Mouse (Mus musculus): ENCODE results near the gene Dand5. TPM values are rescaled to one million over a fixed set of nuclear protein-coding genes. Genes with fewer than 3 reads are reported as not detected.

The Dand5 gene
- polyA plus RNA-seq, 1 experiment from 2014 or later = 16.9 TPM

- Histone ChIP-seq H3K9me3 (ENCODE audit: control insufficient read depth, low read length) (no peaks in the 10 kb centered on the region), H3K9ac (replicated peaks; ENCODE audit: low read depth, low read length) (no peak overlapping the region; the same call in 1 of the 2 replicates), H3K27me3 (ENCODE audit: control insufficient read depth, insufficient read depth, low read length) (peaks cover 29% of the 10 kb centered on the region), H3K36me3 (ENCODE audit: control insufficient read depth, insufficient read depth, low read length) (no peaks in the 10 kb centered on the region), H3K4me2 (ENCODE audit: low read depth, low read length) (peak overlapping the region; percentile 80; the same call in 1 of the 2 replicates), H3K27ac (ENCODE audit: low read depth, low read length) (no peak overlapping the region), H3K4me1 (ENCODE audit: control insufficient read depth, insufficient read depth, low read length) (peaks cover 13% of the 10 kb centered on the region; the same call in 1 of the 2 replicates), H3K4me3 (ENCODE audit: low read depth, low read length) (no peak overlapping the region)
- no peak for ATAC-seq (ENCODE audit: low read depth)
- WGBS = 74% methylated on average over 15 of the region's 15 CpGs
These were observed 25.3 kb downstream of the Dand5 start for GRCm38 (mm10) chr8:84797256-84797797.

GRCm38 (mm10) chr8:84794486-84794885, 28.1 kb downstream of the Dand5 start:
- H3K27me3 ChIP-seq (ENCODE audit: control insufficient read depth, insufficient read depth, low read length) = peaks cover 36% of the 10 kb centered on the region
- no peak overlapping the region for H3K4me3 ChIP-seq (ENCODE audit: low read depth, low read length)
- 43% methylated on average over 7 of the region's 7 CpGs for WGBS
- ATAC-seq (ENCODE audit: low read depth) = peak; percentile 32; the same call in 1 of the 2 replicates
- peak overlapping the region; percentile 24; the same call in 1 of the 2 replicates for H3K4me2 ChIP-seq (ENCODE audit: low read depth, low read length)
- 0 out of 2 replicates have a peak overlapping the region, but pooled peaks have one; percentile 16 for H3K9ac ChIP-seq (replicated peaks; ENCODE audit: low read depth, low read length)
- H3K9me3 ChIP-seq (ENCODE audit: control insufficient read depth, low read length) = no peaks in the 10 kb centered on the region
- H3K36me3 ChIP-seq (ENCODE audit: control insufficient read depth, insufficient read depth, low read length) = no peaks in the 10 kb centered on the region
- peak overlapping the region; percentile 71 for H3K27ac ChIP-seq (ENCODE audit: low read depth, low read length)
- peaks cover 12% of the 10 kb centered on the region; the same call in 1 of the 2 replicates for H3K4me1 ChIP-seq (ENCODE audit: control insufficient read depth, insufficient read depth, low read length)

GRCm38 (mm10) chr8:84793791-84794485, 28.7 kb downstream of the Dand5 start:
- Histone ChIP-seq H3K4me1 (ENCODE audit: control insufficient read depth, insufficient read depth, low read length) (peaks cover 12% of the 10 kb centered on the region; the same call in 1 of the 2 replicates), H3K4me2 (ENCODE audit: low read depth, low read length) (no peak overlapping the region; the same call in 1 of the 2 replicates)
- peak; percentile 86 for ATAC-seq (ENCODE audit: low read depth)

GRCm38 (mm10) chr8:84793134-84793533, 29.5 kb downstream of the Dand5 start:
- ATAC-seq (ENCODE audit: low read depth) = no peak
- no peak overlapping the region for H3K9ac ChIP-seq (replicated peaks; ENCODE audit: low read depth, low read length)
- no peak overlapping the region for H3K4me2 ChIP-seq (ENCODE audit: low read depth, low read length)
- H3K27me3 ChIP-seq (ENCODE audit: control insufficient read depth, insufficient read depth, low read length) = peaks cover 40% of the 10 kb centered on the region
- peak overlapping the region; percentile 71 for H3K27ac ChIP-seq (ENCODE audit: low read depth, low read length)
- no peaks in the 10 kb centered on the region for H3K36me3 ChIP-seq (ENCODE audit: control insufficient read depth, insufficient read depth, low read length)
- H3K4me1 ChIP-seq (ENCODE audit: control insufficient read depth, insufficient read depth, low read length) = peaks cover 12% of the 10 kb centered on the region; the same call in 1 of the 2 replicates
- H3K4me3 ChIP-seq (ENCODE audit: low read depth, low read length) = no peak overlapping the region
- WGBS = 87% methylated on average over 9 of the region's 9 CpGs
- H3K9me3 ChIP-seq (ENCODE audit: control insufficient read depth, low read length) = no peaks in the 10 kb centered on the region

More at GRCm38 (mm10) chr8:84793791-84794485, 28.7 kb downstream of the Dand5 start:
- Histone ChIP-seq H3K4me3 (ENCODE audit: low read depth, low read length) (no peak overlapping the region), H3K27me3 (ENCODE audit: control insufficient read depth, insufficient read depth, low read length) (peaks cover 39% of the 10 kb centered on the region), H3K27ac (ENCODE audit: low read depth, low read length) (peak overlapping the region; percentile 71), H3K9ac (replicated peaks; ENCODE audit: low read depth, low read length) (no peak overlapping the region), H3K36me3 (ENCODE audit: control insufficient read depth, insufficient read depth, low read length) (no peaks in the 10 kb centered on the region), H3K9me3 (ENCODE audit: control insufficient read depth, low read length) (no peaks in the 10 kb centered on the region)
- 47% methylated on average over 13 of the region's 13 CpGs for WGBS

GRCm38 (mm10) chr8:84792429-84792947, 30.1 kb downstream of the Dand5 start:
- Histone ChIP-seq H3K4me1 (ENCODE audit: control insufficient read depth, insufficient read depth, low read length) (peaks cover 12% of the 10 kb centered on the region; the same call in 1 of the 2 replicates), H3K4me2 (ENCODE audit: low read depth, low read length) (no peak overlapping the region), H3K27me3 (ENCODE audit: control insufficient read depth, insufficient read depth, low read length) (peaks cover 41% of the 10 kb centered on the region), H3K4me3 (ENCODE audit: low read depth, low read length) (no peak overlapping the region), H3K27ac (ENCODE audit: low read depth, low read length) (peak overlapping the region; percentile 18; the same call in 1 of the 2 replicates), H3K36me3 (ENCODE audit: control insufficient read depth, insufficient read depth, low read length) (no peaks in the 10 kb centered on the region), H3K9me3 (ENCODE audit: control insufficient read depth, low read length) (no peaks in the 10 kb centered on the region), H3K9ac (replicated peaks; ENCODE audit: low read depth, low read length) (no peak overlapping the region)
- no peak for ATAC-seq (ENCODE audit: low read depth)
- WGBS = 77% methylated on average over 12 of the region's 12 CpGs

GRCm38 (mm10) chr8:84790537-84790936, 32.1 kb downstream of the Dand5 start:
- H3K4me3 ChIP-seq (ENCODE audit: low read depth, low read length) = no peak overlapping the region
- H3K4me1 ChIP-seq (ENCODE audit: control insufficient read depth, insufficient read depth, low read length) = peaks cover 22% of the 10 kb centered on the region; the same call in 1 of the 2 replicates
- no peak overlapping the region for H3K4me2 ChIP-seq (ENCODE audit: low read depth, low read length)
- H3K9ac ChIP-seq (replicated peaks; ENCODE audit: low read depth, low read length) = no peak overlapping the region
- no peaks in the 10 kb centered on the region for H3K9me3 ChIP-seq (ENCODE audit: control insufficient read depth, low read length)
- H3K36me3 ChIP-seq (ENCODE audit: control insufficient read depth, insufficient read depth, low read length) = no peaks in the 10 kb centered on the region
- peaks cover 40% of the 10 kb centered on the region for H3K27me3 ChIP-seq (ENCODE audit: control insufficient read depth, insufficient read depth, low read length)
- no peak overlapping the region for H3K27ac ChIP-seq (ENCODE audit: low read depth, low read length)
- ATAC-seq (ENCODE audit: low read depth) = no peak
- 75% methylated on average over 2 of the region's 2 CpGs for WGBS

- Histone ChIP-seq H3K27me3 (ENCODE audit: control insufficient read depth, insufficient read depth, low read length) (peaks cover 42% of the 10 kb centered on the region), H3K4me1 (ENCODE audit: control insufficient read depth, insufficient read depth, low read length) (peaks cover 18% of the 10 kb centered on the region; the same call in 1 of the 2 replicates), H3K9me3 (ENCODE audit: control insufficient read depth, low read length) (no peaks in the 10 kb centered on the region), H3K4me3 (ENCODE audit: low read depth, low read length) (no peak overlapping the region), H3K9ac (replicated peaks; ENCODE audit: low read depth, low read length) (peak overlapping the region; percentile 25; the same call in 1 of the 2 replicates), H3K36me3 (ENCODE audit: control insufficient read depth, insufficient read depth, low read length) (no peaks in the 10 kb centered on the region), H3K4me2 (ENCODE audit: low read depth, low read length) (no peak overlapping the region), H3K27ac (ENCODE audit: low read depth, low read length) (0 out of 2 replicates have a peak overlapping the region, but pooled peaks have one; percentile 11)
- no peak for ATAC-seq (ENCODE audit: low read depth)
- WGBS = 71% methylated on average over 9 of the region's 9 CpGs
These were observed 32.7 kb downstream of the Dand5 start for GRCm38 (mm10) chr8:84789855-84790486.

GRCm38 (mm10) chr8:84789345-84789744, 33.3 kb downstream of the Dand5 start:
- no peak for ATAC-seq (ENCODE audit: low read depth)
- Histone ChIP-seq H3K36me3 (ENCODE audit: control insufficient read depth, insufficient read depth, low read length) (no peaks in the 10 kb centered on the region), H3K9ac (replicated peaks; ENCODE audit: low read depth, low read length) (no peak overlapping the region), H3K4me3 (ENCODE audit: low read depth, low read length) (no peak overlapping the region), H3K4me1 (ENCODE audit: control insufficient read depth, insufficient read depth, low read length) (peaks cover 18% of the 10 kb centered on the region; the same call in 1 of the 2 replicates), H3K9me3 (ENCODE audit: control insufficient read depth, low read length) (no peaks in the 10 kb centered on the region), H3K4me2 (ENCODE audit: low read depth, low read length) (no peak overlapping the region), H3K27me3 (ENCODE audit: control insufficient read depth, insufficient read depth, low read length) (peaks cover 45% of the 10 kb centered on the region), H3K27ac (ENCODE audit: low read depth, low read length) (0 out of 2 replicates have a peak overlapping the region, but pooled peaks have one; percentile 11)
- WGBS = 52% methylated on average over 5 of the region's 5 CpGs

All from neural tube, embryonic 14.5 days (tissue).